ENCODE assay signal across 9 mouse cellular contexts in genomic region chr10:3534445-3534844, GRCm38 (mm10). TPM values are rescaled to one million over a fixed set of nuclear protein-coding genes. Genes with fewer than 3 reads are reported as not detected.
DNase-seq lines count a peak whose midpoint lies in the region; ATAC-seq lines count a peak whose summit lies in the region.
"Had no signal": no experiment of that assay in that cellular context is flagged by ENCODE, and none has a peak within 500 bp of the region (broad histone marks: within the 10 kb centered on the region; RNA-seq: fewer than 3 reads in every experiment).

No protein-coding gene starts in this region.

- no peak for ATAC-seq in intestine, embryonic 14.5 days (replicated peaks; ENCODE audit: low FRiP score, low TSS enrichment, low read depth)
- no peak for ATAC-seq in liver, embryonic 11.5 days (replicated peaks; ENCODE audit: low FRiP score)
- ATAC-seq in neural tube, embryonic 14.5 days (ENCODE audit: low read depth) = 0 out of 2 replicates have a peak, but pooled peaks have one; percentile 15

- 9% methylated on average over 7 of the region's 7 CpGs for WGBS in forebrain, embryonic 10.5 days
- 5% methylated on average over 7 of the region's 7 CpGs for WGBS in intestine, embryonic 14.5 days
- WGBS in liver, embryonic 11.5 days = 8% methylated on average over 7 of the region's 7 CpGs
- WGBS in neural tube, embryonic 14.5 days = 6% methylated on average over 7 of the region's 7 CpGs

- H3K4me1 ChIP-seq in forebrain, embryonic 10.5 days = peaks cover 21% of the 10 kb centered on the region
- no peaks in the 10 kb centered on the region for H3K4me1 ChIP-seq in intestine, embryonic 14.5 days (replicated peaks; ENCODE audit: control insufficient read depth, insufficient read depth, low read length)
- H3K4me1 ChIP-seq in liver, embryonic 11.5 days (replicated peaks; ENCODE audit: control insufficient read depth, insufficient read depth, low read length) = no peaks in the 10 kb centered on the region
- no peaks in the 10 kb centered on the region for H3K4me1 ChIP-seq in neural tube, embryonic 14.5 days (ENCODE audit: control insufficient read depth, insufficient read depth, low read length)

- no peak overlapping the region for H3K27ac ChIP-seq in forebrain, embryonic 10.5 days
- no peak overlapping the region for H3K27ac ChIP-seq in intestine, embryonic 14.5 days (ENCODE audit: low read depth)
- no peak overlapping the region for H3K27ac ChIP-seq in liver, embryonic 11.5 days (ENCODE audit: low read depth, low read length)
- H3K27ac ChIP-seq in neural tube, embryonic 14.5 days (ENCODE audit: low read depth, low read length) = no peak overlapping the region

- peak; percentile 58 for DNase-seq in ovary, postnatal 14 days (ENCODE audit: low spot score)
- DNase-seq in ovary, postnatal 36 days (ENCODE audit: low spot score) = no peak
- peak; percentile 60 for DNase-seq in adipocyte (ENCODE audit: low spot score)
- DNase-seq in forebrain, embryonic 10.5 days (ENCODE audit: extremely low spot score, low spot score) = peak; percentile 59
- DNase-seq in intestine, embryonic 14.5 days (ENCODE audit: low spot score) = peak; percentile 85
- peak; percentile 36 for DNase-seq in liver, embryonic 11.5 days (ENCODE audit: low spot score)
- DNase-seq in gastrocnemius, postnatal 4 days (ENCODE audit: low spot score in 2 of 2) = no peak

- peak overlapping the region; percentile 27 for H3K4me2 ChIP-seq in intestine, embryonic 14.5 days (ENCODE audit: low read length)
- no peak overlapping the region for H3K4me2 ChIP-seq in liver, embryonic 11.5 days
- H3K4me2 ChIP-seq in neural tube, embryonic 14.5 days (ENCODE audit: low read depth, low read length) = peak overlapping the region; percentile 39

- H3K4me3 ChIP-seq in forebrain, embryonic 10.5 days = peak overlapping the region; percentile 30; the same call in 1 of the 2 replicates
- no peak overlapping the region for H3K4me3 ChIP-seq in intestine, embryonic 14.5 days (ENCODE audit: low read depth, low read length)
- no peak overlapping the region for H3K4me3 ChIP-seq in liver, embryonic 11.5 days (ENCODE audit: low read depth, low read length)
- no peak overlapping the region for H3K4me3 ChIP-seq in neural tube, embryonic 14.5 days (ENCODE audit: low read depth, low read length)
- H3K4me3 ChIP-seq: myocyte had no signal

- H3K36me3 ChIP-seq in forebrain, embryonic 10.5 days (replicated peaks) = no peaks in the 10 kb centered on the region
- no peaks in the 10 kb centered on the region for H3K36me3 ChIP-seq in intestine, embryonic 14.5 days (ENCODE audit: control insufficient read depth, insufficient read depth, low read length)
- no peaks in the 10 kb centered on the region for H3K36me3 ChIP-seq in liver, embryonic 11.5 days (ENCODE audit: control insufficient read depth, insufficient read depth, low read length)
- H3K36me3 ChIP-seq in neural tube, embryonic 14.5 days (ENCODE audit: control insufficient read depth, insufficient read depth, low read length) = no peaks in the 10 kb centered on the region

- H3K9ac ChIP-seq in intestine, embryonic 14.5 days (ENCODE audit: low read length) = no peak overlapping the region
- H3K9ac ChIP-seq in liver, embryonic 11.5 days (ENCODE audit: low read depth, low read length) = no peak overlapping the region
- H3K9ac ChIP-seq in neural tube, embryonic 14.5 days (replicated peaks; ENCODE audit: low read depth, low read length) = no peak overlapping the region

- H3K9me3 ChIP-seq in forebrain, embryonic 10.5 days = no peaks in the 10 kb centered on the region
- no peaks in the 10 kb centered on the region for H3K9me3 ChIP-seq in intestine, embryonic 14.5 days (ENCODE audit: control insufficient read depth, low read length)
- no peaks in the 10 kb centered on the region for H3K9me3 ChIP-seq in liver, embryonic 11.5 days (ENCODE audit: control insufficient read depth, low read length)
- H3K9me3 ChIP-seq in neural tube, embryonic 14.5 days (ENCODE audit: control insufficient read depth, low read length) = no peaks in the 10 kb centered on the region

- peaks cover 9% of the 10 kb centered on the region; the same call in 1 of the 2 replicates for H3K27me3 ChIP-seq in forebrain, embryonic 10.5 days (ENCODE audit: poor library complexity, severe bottlenecking)
- H3K27me3 ChIP-seq in intestine, embryonic 14.5 days (replicated peaks; ENCODE audit: control insufficient read depth, insufficient read depth, low read length) = no peaks in the 10 kb centered on the region
- no peaks in the 10 kb centered on the region for H3K27me3 ChIP-seq in liver, embryonic 11.5 days (replicated peaks; ENCODE audit: control insufficient read depth, insufficient read depth, low read length)
- no peaks in the 10 kb centered on the region for H3K27me3 ChIP-seq in neural tube, embryonic 14.5 days (ENCODE audit: control insufficient read depth, insufficient read depth, low read length)

RNA-seq across cellular contexts. Expression of gene Iyd, which starts 5.6 kb away (rescaled TPM):
- polyA plus RNA-seq in forebrain, embryonic 10.5 days (2016; fragmentation: Nextera tagmentation; extraction: Ambion mirVana) = not detected in 2 replicates
- 1.1 and 2.2 TPM in 2 replicates for polyA plus RNA-seq in intestine, embryonic 14.5 days (2014; fragmentation: Nextera tagmentation; extraction: Ambion mirVana)
- polyA plus RNA-seq in liver, embryonic 11.5 days (2014; fragmentation: Nextera tagmentation; extraction: Ambion mirVana) = 3.6 and 4.0 TPM in 2 replicates
- 0.21 and 0.50 TPM in 2 replicates for polyA plus RNA-seq in neural tube, embryonic 14.5 days (2014; fragmentation: Nextera tagmentation; extraction: Ambion mirVana)
- total RNA-seq in gastrocnemius, postnatal 4 days (2021) = under 1 TPM; 0.62 to 0.66 TPM
- polyA plus RNA-seq: myocyte had no signal

Comparison
In these comparisons a context has a peak if more than half of its experiments do, and no peak if none do; other contexts are left out.
1. DNase-seq: peak in ovary, postnatal 14 days (single experiment), adipocyte (single experiment), forebrain, embryonic 10.5 days (single experiment), intestine, embryonic 14.5 days (single experiment) and liver, embryonic 11.5 days (single experiment); none in ovary, postnatal 36 days (single experiment) and gastrocnemius, postnatal 4 days (0 of 2).